Mouse (Mus musculus) left cerebral cortex, adult 9 months (tissue): ENCODE measurements at regions not wholly inside any gene's neighbourhood (a gene's known extent, or its start where the extent isn't known, plus 50 kb on each side); places are given as distances from the start of the nearest gene placed in this dataset.

Experiments used
- DNase-seq, 2 experiments: peaks; one replicate each; pipeline ENCODE4 v3.0.0; 2022; ENCODE audit warnings: low spot score in 2 of 2

DNA sequence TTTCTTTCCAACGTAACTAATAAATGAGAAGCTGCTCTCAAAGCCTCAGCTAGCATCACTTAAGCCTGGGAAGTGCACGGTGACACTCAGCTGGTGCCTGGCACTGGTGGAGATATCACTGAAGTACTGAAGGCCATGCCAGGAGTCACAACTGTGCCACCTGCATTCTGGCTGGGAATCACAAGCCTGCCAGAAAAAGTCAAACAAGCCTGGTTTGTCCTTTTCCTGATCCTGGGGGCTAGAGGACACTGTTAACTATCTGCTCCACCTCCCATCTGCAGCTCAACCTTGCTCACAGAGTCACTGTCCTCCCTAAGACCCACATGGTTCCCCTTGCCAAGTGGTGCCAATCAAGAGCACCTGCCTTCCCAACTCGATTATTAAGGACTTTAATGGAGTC, 135.2 kb upstream of the Car8 start:
- no peak for DNase-seq

DNA sequence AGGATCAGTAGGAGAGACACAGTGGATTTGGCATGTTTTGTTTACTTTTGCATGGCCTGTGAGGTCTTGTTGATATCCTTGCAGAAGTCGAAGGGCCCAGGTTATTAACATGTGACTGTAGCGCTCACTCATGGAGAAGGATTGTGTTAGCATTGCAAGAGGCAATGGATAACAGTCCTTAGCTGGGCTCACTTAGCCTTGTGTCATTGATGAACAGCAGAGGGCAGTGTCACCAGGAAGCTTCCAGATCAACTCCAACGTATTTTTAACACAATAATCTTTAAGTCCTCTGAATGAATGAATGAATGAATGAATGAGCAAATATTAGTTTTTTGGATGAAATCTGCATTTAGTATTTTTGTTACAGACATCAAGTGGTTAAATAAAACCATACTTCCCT, 133.2 kb upstream of the Car8 start:
- no peak for DNase-seq

GRCm38 (mm10) chr4:8370786-8371185, 131.9 kb upstream of the Car8 start:
- no peak for DNase-seq

DNA sequence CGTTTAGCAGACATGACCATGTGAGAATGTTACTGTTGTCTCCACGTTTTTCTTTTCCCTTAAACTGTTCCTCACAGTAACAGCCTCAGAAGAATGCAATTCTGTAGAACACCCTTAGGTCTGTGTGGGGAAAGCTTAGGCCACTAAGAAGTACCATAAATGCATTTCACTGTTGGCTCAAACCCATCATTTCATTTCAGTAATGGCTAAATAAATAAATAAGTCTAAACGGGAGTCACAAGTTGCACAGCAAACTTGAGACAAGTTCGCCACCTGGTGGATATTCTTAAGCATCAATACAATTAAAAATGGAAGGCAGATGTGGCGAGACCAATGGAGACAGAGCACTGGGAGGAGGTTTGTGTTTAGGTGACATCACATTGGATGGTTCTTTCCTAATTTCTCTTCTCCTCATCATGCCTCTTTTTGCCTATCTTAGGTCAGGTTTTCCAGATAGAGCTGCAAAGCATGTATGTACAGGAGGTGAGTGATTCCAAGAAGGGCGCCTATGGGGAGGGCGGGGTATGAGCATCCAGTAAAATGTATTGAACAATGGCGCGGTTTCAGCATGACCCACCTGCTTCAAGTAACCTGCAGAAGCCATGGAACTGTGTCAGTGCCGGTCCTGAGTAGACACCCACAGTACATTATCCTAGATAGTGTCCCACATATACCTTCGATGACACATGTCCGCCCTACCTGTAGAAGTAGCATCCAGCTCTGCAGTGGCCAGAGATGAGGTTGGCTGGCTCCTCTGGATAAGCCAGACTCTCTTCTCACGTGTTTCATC, 128.8 kb upstream of the Car8 start:
- DNase-seq, result peak in 1 of 2 experiments; percentile 53

DNA sequence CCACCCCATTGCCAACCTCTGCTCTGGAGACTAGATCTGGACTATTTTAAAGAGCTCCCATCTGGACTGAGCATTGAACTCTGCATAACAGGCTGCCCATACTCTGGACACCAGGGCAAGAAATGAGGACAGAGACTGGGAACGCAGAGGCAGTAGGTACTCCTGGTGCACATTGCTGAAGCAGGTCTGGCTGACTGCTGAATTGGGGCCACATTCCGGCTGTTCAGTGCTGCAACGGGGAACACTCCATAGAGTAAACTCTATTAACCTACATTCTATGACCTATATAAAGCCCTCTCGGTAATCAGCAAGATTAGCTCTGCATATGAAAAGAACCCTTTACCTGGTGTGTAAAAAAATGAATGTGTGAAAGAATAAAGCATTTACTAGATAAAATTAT, 128.1 kb upstream of the Car8 start:
- no peak for DNase-seq

DNA sequence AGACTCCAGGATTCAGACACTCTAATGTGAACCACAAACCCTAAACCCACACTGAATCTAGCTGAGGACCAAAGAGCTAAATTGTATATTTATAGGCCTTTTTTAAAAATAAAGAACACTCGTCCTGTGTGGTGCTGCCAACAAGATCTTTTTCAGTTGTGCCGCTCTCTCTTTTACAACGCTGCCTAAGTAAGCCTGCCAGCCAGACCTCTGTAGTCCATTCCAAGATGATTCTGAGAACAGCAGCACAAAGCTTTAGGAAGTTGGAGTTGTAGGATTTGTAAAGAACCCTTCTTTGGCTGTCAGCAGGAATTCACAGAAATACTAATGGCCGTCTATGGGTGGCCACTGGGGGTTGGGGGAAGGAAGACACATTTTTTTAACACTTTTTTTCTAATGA, 123.6 kb upstream of the Car8 start:
- DNase-seq, result no peak

DNA sequence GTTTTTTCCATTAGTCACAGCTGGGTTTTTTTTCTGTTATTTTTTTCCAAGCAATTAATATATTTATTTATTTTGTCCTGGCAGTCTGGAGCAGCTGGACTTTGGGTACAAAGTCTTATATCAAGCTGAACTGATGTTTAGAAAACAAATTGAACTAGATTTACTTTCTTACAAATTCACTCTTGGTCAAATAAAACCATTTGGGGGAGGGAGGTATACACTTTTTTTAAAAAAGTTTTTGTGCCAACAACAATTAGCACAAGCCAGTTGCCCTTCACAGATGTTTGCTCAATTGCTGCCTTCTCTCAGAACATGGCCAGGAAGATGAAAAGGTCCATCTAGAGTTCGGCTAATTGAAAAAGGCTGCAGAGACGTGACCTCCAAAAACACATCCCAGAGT, 123.1 kb upstream of the Car8 start:
- no peak for DNase-seq

DNA sequence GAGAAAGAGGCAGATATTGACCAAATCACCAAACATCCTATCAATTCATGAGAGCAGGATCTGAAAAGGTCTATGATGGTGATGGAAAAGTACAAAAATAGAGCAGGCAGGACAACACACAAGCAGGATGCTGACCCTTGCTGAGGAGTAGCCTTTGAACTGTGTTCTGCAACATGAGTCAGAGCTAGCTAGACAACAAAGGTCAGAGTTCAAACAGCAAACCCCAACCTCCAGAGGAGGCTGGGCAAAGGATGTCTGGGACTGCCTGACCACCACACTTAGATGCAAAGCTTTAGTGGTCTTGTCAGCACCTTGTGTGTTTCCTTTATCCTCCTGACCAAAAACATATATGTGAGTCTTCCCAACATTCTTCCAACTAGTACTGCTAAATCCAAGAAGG, 122.5 kb upstream of the Car8 start:
- DNase-seq, result no peak

GRCm38 (mm10) chr4:8357443-8357842, 118.6 kb upstream of the Car8 start:
- DNase-seq, result peak in 1 of 2 experiments; percentile 33

GRCm38 (mm10) chr4:8341928-8342327, 103.1 kb upstream of the Car8 start:
- no peak for DNase-seq

DNA sequence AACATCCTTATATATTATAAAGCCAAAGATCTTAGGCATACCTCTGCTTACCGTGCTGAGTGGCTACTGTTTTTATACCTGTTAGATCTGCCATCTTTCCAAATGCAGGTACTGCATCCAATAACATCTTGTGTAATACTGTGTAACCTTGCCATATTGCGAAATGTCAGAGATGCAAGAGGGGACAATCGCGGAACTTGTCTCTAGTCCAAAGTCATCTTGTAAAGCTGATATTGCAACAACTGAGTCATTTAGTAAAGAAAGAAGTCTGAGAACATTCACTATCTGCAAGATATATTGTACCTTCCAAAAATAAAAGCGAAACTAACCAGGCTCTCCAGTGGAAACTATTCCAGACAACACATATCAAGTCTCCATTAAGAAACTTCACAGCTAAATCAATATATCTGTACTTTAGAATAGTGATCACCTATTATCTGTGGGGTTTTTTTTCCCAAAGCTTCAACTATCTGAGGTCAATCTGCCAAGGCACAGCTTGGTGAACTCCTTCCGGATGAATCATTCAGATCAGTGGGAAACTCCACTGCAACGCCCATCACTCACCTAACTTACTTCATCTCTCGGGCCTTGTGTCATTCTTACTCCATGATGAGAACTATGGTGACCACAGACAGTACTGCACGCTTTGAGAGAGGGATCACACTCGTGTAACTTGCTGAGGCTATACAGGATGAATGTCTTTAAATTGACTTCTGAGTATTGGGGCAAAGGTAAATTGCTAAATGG, 70.6 kb upstream of the Car8 start:
- DNase-seq, result no peak

GRCm38 (mm10) chr4:8292563-8292962, 53.7 kb upstream of the Car8 start:
- no peak for DNase-seq

DNA sequence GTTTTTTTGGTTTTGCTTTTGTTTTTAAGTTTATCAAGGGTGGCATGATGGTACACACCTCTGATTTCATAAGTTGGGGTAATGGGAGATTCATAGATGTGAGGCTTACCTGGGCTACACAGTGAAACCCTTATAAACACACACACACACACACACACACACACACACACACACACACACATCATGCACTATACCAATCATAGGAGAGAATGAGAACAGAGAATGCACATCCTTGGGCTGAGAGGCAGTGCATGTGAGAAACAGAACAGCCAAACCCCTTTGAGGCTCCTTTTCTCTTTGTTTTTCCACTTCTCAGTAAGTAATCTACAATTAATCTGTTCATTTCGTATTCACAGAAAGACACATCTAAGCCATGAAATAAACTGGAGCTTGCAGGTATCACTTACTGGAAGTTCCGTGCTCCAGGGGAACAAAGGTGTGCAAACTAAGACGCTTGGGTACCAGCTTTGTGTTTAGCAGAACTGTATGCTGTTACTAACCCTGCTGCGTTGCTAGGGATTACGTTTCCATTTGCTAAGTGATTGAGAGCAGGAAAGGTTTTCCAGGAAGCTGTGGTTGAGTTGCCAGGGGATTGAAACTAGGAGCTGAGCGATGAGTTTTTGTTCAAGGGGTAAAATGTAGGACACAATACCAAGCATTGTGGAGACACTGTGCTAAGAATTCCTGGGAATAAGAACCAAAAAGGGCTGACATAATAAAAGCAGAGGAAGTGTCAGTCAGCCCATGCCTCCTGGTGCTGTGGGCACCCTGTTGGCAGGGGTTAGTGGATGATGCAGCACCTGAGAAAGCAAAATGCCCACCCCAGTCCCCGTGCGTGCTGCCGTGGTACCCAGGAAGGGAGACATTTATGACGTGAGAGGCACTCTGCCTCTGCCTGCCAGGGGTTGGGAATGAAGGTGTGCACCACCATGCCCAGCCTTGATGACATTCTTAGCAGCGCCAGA, 53.0 kb upstream of the Car8 start:
- no peak for DNase-seq

DNA sequence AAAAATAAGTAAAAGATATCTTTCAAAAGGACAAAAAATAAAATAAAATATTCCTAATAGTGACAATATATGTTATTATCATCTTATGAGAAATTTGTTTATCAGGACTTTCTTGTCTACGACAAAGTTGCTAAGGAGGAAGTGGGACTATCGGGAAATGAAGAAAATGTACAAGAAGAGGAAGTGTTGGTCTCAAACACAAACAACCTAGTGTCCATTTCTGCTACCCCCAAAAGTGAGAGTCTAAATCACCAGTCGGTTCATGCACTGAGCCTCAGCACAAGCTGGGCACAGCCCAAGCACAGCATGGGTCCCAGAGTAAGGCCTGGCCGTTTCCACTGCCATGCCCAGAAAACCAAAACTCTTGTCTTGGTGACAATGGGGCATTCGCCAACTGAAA, 51.1 kb upstream of the Car8 start:
- DNase-seq, result no peak
